Mouse (Mus musculus) CD4-positive, CD25-positive, alpha-beta regulatory T cell, adult 4 months (primary cell): ENCODE results near the gene Tspan15. TPM values are rescaled to one million over a fixed set of nuclear protein-coding genes. Genes with fewer than 3 reads are reported as not detected.

Experiments
- ATAC-seq: one replicate; pipeline ENCODE4 v1.8.0; 2017
- polyA plus RNA-seq, 2 experiments: library from polyadenylated mRNA; unstranded; fragments of 100-300 nt; shearing (Covaris generic); gene quantifications; one replicate each; pipeline ENCODE4 v1.2.1; 2017

Tspan15 gene
- polyA plus RNA-seq, 2 experiments from 2014 or later: 0.16 to 0.17 TPM

DNA sequence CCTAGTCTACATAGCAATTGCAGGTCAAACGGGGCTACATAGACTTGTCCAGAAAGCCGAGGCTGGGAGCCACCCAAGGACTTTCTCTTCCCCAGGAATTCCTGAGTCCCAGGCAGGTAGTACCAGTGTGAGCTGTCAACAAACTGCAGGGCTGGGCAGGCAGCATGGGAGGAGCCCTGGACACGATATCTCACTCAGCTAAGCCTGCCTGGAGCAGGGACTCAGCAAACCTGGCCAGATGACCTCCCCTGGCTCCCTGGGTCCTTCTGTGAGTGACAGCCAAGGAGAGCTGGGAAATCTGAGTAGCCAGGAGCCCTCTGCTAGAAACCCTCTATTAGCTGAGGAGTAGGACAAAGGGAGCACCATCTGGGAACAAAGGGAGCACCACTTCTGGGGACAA, 41.7 kb downstream of the Tspan15 start:
- no peak for ATAC-seq

DNA sequence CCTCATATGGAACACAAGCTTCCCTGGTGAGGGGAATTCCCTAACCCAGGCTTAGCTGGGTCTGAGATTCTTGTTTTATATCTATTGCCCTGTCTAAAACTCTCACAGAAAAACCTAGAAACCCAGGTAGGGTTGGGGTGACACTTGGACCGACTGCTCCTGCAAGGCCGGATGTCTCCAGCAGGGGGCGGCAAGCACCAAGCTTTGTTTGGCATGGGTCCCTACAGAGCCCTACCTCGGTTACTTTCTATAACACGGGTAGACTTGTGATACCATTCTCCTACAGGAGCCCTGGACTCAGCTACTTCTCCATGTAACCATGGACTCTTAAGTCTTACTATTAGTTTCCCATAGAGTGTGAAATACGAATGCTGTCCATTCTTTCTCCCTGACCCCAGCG, 44.2 kb downstream of the Tspan15 start:
- ATAC-seq: peak; percentile 64

GRCm38 (mm10) chr10:62183053-62183452, 48.0 kb downstream of the Tspan15 start:
- peak; percentile 88 for ATAC-seq

DNA sequence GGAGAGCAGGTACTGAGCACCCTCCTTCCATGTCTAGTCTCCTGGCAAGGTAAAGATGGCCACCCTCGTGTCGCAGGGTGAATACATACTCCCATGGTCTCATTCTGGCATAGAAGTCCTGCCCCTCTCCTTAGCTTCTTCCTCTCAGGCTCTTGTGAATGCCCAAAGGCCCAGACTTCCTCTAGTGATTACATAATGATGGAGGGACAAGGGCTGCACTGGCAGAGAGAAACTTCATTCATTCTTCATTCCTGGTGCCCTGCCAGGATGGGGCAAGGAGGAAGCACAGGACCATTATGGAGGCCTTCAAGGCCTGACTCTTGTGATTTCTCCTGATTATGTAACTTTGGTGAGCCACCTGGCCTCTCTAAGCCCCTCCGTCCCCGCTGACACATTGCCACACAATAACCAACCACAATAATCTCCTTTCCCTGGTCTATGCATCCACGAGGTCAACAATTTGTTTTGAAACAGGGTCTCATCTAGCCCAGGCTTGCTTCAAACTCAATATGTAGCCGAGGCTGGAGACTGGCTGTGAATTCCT, 48.5 kb downstream of the Tspan15 start:
- no peak for ATAC-seq

DNA sequence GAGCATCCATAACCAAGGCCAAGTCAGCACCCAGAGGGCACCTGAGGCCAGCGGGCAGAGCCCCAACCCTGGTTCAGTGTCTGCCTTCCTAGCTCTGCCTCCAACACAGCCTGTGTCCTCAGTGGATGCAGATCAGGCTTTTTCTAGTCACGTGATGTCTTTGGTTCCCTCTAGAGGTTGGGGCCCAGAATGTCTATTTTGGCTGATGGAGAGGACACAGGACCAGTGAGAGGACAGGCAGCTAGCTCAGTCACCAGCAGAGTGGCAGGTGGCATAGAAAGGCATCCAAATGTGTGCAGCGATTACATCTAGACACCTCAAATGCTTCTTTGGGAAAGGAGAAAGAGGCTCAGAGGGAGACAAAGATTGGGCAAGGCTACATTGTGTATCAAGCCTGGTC, 49.4 kb downstream of the Tspan15 start:
- ATAC-seq: no peak

GRCm38 (mm10) chr10:62179944-62180343, 51.1 kb downstream of the Tspan15 start:
- ATAC-seq: no peak

GRCm38 (mm10) chr10:62174533-62175313, 56.3 kb downstream of the Tspan15 start:
- ATAC-seq: no peak

- no peak for ATAC-seq
These were observed 57.1 kb downstream of the Tspan15 start for GRCm38 (mm10) chr10:62173941-62174448.

- ATAC-seq: no peak
These were observed 58.1 kb downstream of the Tspan15 start for GRCm38 (mm10) chr10:62172841-62173553.

GRCm38 (mm10) chr10:62162410-62162809, 68.6 kb downstream of the Tspan15 start:
- ATAC-seq: no peak

DNA sequence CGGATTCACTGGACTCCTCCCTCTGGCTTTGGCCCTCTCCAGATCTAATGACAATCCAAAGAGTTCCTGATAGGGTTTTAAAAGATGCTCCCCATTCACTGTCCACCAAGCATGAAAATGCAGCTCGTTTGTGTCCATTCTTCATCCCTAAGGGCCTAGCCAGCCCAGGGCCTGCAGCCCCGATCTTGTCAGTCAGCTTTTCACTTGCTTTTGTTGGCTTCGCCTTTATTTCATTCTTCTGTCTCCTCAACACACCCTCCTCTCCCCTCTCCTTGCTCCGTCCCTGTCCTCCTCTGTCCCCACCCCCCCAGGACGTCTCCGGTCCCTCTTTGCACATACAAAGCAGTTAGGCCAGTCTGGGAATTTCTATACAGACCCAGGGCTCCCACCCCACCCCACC, 81.1 kb downstream of the Tspan15 start:
- ATAC-seq: no peak

DNA sequence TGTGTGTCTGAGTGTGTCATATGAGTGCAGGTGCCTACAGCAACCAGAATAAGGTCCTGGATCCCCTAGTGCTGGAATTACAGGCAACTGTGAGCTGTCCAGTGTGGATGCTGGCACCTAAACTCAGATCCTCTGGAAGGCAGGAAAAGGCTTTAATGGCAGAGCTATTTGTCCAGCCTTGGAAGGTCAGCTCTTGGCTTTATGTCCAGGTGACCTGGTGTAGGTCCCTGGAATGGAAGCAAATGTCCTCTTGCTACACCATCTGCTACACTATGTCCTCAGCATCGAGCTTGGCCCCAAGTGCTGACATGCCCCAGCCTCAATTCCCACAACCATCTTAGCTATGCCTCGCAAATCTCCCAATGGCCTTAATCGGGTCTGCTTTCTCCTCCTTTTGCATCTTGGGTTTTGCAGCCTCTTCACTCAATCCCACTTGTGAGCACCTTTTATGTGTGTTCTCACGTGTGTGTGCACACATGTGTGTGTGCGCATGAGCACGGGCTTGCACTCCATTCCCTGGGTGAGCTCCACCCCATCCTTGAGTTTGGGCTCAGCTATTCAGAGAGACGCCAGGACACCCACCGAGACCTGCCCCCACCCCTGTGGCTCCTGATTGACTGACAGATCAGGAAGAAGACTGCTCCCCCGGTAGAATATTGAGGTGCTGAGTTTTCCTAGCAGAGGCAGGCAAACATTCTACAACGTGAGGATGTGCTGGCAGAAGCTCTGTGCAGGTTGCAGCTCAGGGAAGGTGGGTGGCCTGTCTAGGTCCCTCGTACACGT, 83.4 kb downstream of the Tspan15 start:
- ATAC-seq: no peak

- no peak for ATAC-seq
These were observed 85.1 kb downstream of the Tspan15 start for GRCm38 (mm10) chr10:62145957-62146356.

GRCm38 (mm10) chr10:62143820-62144219, 87.2 kb downstream of the Tspan15 start, which contains the start of gene Fam241b:
Gene Fam241b, minus strand, starts transcription at chr10:62143920.
- no peak for ATAC-seq

DNA sequence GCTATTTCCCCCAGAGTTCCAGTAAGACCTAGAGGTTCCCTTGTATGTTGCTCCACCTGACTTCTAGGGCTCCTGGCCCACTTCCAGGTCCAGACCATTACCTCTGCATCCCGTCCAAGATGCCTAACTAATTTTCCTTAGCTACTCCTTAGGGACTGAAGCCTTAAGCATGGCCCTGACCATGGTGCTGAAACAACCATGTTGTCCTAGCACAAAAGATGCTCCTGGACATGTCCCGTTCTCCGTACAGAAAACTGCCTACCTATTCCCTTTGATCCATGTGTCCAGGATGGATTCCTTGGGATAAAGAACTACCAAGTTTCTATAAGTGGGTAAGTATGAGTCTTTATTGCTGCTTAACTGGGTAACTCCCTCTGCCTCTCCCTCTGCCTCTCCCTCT, 93.0 kb downstream of the Tspan15 start:
- ATAC-seq: no peak

- ATAC-seq: no peak
These were observed 93.9 kb downstream of the Tspan15 start for GRCm38 (mm10) chr10:62137150-62137549.

DNA sequence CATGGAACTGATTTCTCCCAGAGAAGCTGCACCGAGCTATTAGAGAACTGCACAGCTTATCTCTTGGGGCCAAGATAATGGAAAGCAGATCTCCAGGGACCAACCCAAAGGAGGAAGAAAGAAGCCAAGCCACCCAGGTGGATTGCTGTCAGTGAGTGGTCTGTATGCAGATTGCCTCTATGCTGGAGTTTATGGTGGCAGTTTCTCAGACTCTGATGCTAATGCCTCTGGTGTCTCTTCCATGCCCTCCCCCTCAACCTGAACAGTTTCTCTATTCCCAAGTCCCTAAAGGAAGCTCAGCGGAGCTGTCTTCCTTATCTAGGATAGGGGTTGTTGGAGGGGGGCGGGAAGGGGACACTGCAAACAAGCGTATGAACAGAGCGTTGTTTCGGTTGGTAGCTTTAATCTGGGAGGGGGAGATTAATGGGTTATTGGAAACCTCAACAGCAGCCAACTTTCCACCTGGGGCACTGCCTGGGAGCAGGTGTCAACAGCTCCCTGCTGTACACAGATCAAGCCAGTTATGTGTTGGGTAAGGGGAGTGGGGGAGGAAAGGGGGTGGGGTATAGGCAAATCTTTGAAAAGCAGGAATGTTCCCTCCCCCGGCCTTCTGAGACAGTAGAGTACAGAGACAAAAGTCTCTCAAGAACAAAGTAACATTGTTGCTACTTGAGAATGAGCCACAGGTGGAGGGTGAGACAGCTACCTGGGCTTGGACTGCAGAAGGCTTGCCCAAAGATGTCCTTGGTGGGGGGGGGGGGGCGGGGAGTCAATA, 95.2 kb downstream of the Tspan15 start:
- no peak for ATAC-seq
